Mouse (Mus musculus): ENCODE measurements at regions not wholly inside any gene's neighbourhood (a gene's known extent, or its start where the extent isn't known, plus 50 kb on each side); places are given as distances from the start of the nearest gene placed in this dataset.

DNA sequence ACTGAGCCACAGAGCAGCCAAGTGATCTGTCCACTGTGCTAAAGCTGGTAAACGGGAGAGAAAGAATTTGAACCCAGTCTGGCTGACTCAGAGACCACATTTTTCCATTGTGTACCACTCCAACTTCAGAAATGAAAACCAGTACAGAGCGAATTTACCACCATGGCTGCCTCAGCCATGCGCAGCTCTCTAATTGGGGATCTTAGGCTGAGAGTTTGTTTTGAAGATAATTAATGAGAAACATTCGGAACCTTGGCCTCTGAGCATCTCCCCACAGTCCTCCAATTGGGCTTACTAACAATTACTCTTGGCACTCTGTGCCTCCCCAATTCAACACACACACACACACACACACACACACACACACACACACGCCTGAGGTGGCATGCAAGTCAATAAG, 128.3 kb downstream of the Mtx3 start:
- no peak for TF ChIP-seq POLR2A (IDR thresholded peaks at IDR 0.05; ENCODE audit: insufficient read depth, low read length)
- TF ChIP-seq CTCF (IDR thresholded peaks at IDR 0.05; ENCODE audit: low read depth, low read length): no peak
- TF ChIP-seq EP300 (IDR thresholded peaks at IDR 0.05; ENCODE audit: insufficient read depth, low read depth, low read length): no peak
